Mouse (Mus musculus) CH12.LX (cell line): ENCODE results near the gene Snrk.

ENCODE experiments used
- HCFC1 ChIP-seq: IDR thresholded peaks from 2 replicates; pipeline ENCODE4 v1.6.1; 2012; ENCODE audit warnings: low read depth, mild to moderate bottlenecking, inconsistent platforms, low read length, improper control_type of control experiment
- SIN3A ChIP-seq: IDR thresholded peaks from 2 replicates; pipeline ENCODE4 v1.6.1; 2012; ENCODE audit warnings: low read length, improper control_type of control experiment, inconsistent platforms
- SMC3 ChIP-seq: IDR thresholded peaks from 2 replicates; pipeline ENCODE4 v1.6.1; 2011; ENCODE audit warnings: low read depth, low read length, improper control_type of control experiment

DNA sequence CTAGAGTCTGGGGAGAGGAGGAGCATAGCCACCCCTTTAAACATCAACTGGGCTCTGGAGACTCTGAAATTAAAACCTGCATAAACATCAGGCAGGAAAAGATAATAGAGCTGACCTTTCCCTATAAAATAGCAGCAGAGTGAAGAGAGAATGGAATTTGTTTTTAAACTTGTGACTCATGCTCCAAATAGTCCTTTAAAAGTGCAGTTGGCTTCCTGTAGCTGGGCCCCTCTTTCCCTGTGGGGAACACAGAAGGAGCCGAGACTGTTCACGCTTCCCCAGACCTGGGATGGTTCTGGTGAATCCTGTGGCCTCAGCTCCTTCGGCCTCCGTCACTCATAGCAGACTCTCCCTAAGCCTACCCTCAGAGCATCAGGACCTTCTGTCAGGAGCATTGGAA, 61.4 kb downstream of the Snrk start:
- TF ChIP-seq SIN3A (no peak), SMC3 (no peak), HCFC1 (no peak)
